Mouse (Mus musculus): ENCODE data around the gene Plekhj1. TPM values are rescaled to one million over a fixed set of nuclear protein-coding genes. Genes with fewer than 3 reads are reported as not detected.
"Not testable (repeated sequence)": the region's sequence is repeated elsewhere in the genome, so short reads cannot be mapped to it uniquely, and the experiment has no call there.

Plekhj1 gene
- 10 to 100 TPM; 50.0 to 63.2 TPM for total RNA-seq (2021)
- long read RNA-seq, experiment 1, transcript Plekhj1-201 (6 exons, 1,260 nt): major isoform, 52 of 101 reads
- long read RNA-seq, experiment 1, transcript Plekhj1-206 (5 exons, 1,261 nt): minor isoform, 8 of 101 reads
- long read RNA-seq, experiment 1, partial matches to known transcripts: 9 of 101 reads
- long read RNA-seq, experiment 1, other reads (novel, unspliced or antisense): 27 of 101 reads
- long read RNA-seq, experiment 2, transcript Plekhj1-206 (5 exons, 1,261 nt): minor isoform, 6 of 68 reads
- long read RNA-seq, experiment 2, transcript Plekhj1-201 (6 exons, 1,260 nt): major isoform, 35 of 68 reads
- long read RNA-seq, experiment 2, partial matches to known transcripts: 11 of 68 reads
- long read RNA-seq, experiment 2, other reads (novel, unspliced or antisense): 14 of 68 reads

- peak; percentile 96 for DNase-seq
These were observed at the start of gene Plekhj1, which contains the start of gene Sf3a2 for GRCm38 (mm10) chr10:80798150-80799006. Gene Plekhj1, minus strand, starts transcription at chr10:80798626. Gene Sf3a2, plus strand, starts transcription at chr10:80798198.

DNA sequence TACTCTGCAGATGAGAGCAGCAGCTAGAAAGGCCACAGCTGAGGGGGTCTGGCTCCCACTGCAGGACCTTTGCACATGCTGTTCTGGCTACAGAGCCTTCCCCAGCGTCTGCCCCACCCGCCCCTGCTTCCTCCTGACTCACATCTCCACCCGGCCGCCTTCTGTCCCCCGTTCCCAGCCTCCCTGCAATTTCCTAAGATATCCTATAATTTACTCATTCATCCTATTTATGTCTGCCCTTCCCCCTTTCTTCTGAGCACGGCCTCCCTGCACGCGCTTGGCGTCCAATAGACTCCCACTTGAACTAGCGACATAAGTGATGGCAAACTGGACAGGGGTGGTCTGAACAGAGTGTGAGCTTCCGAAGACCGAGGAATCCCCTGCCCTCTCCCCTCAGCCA, 47.3 kb upstream of the Plekhj1 start:
- no peak for DNase-seq

GRCm38 (mm10) chr10:80845055-80845693, 46.7 kb upstream of the Plekhj1 start:
- DNase-seq: no peak

DNA sequence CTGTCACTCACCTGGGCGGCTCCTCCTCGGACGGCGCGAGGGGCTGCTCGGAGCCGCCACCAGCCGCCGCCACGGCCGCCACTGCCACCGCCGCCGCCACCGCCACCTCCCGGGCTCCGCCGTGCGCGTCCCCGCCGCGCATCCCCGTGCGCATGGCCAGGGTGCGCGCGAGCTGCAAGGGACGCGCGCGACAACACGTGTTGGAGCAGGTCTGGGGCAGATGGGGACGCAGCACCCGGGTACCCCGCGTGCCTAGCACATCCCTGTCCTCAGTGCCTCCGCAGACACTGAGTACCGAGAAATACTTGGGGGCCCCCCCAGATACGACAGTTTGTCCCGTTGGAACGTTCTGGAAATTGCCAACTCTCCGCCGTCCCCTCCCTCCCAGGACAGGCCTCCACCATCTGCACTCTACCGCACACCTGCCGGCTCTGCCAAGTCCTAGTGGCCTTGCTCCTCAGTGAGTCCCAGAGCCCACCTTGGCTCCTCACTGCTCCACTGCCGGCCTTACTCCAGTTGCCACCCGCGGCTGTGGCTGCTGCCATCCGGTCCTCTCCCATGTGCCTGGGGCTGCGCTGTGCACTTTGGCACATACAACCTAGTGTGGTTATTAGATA, 45.6 kb upstream of the Plekhj1 start, which contains the start of gene Lingo3:
Lingo3 (minus strand) TSS at position 109 of the 617 bp plus-strand sequence.
- DNase-seq: peak; percentile 57

- no peak for DNase-seq
These were observed 44.9 kb upstream of the Plekhj1 start for GRCm38 (mm10) chr10:80843087-80843930.

GRCm38 (mm10) chr10:80842334-80842733, 43.9 kb upstream of the Plekhj1 start:
- no peak for DNase-seq

- DNase-seq: no peak
These were observed 43.3 kb upstream of the Plekhj1 start for GRCm38 (mm10) chr10:80841685-80842084.

DNA sequence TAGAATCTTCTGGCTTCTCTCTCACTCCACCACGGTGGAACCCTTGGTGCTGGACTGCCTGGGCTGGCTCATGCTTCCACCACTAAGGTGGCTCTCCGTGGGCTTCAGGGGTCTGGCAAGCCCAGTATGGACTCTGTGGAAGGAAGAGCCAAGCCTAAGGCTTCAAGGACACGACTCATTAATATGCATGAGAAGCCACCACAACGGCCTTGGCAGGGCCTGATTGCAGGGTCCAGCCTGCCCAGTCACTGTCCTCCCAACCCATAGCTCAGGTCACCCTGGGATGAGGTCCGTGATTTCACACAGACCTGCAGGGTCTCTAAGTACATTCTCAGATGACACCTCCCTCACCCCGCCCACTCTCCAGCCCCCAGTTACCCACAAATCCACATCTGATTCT, 41.4 kb upstream of the Plekhj1 start:
- DNase-seq: no peak

GRCm38 (mm10) chr10:80838346-80838912, 40.0 kb upstream of the Plekhj1 start:
- DNase-seq: no peak

GRCm38 (mm10) chr10:80837827-80838226, 39.4 kb upstream of the Plekhj1 start:
- DNase-seq: no peak

DNA sequence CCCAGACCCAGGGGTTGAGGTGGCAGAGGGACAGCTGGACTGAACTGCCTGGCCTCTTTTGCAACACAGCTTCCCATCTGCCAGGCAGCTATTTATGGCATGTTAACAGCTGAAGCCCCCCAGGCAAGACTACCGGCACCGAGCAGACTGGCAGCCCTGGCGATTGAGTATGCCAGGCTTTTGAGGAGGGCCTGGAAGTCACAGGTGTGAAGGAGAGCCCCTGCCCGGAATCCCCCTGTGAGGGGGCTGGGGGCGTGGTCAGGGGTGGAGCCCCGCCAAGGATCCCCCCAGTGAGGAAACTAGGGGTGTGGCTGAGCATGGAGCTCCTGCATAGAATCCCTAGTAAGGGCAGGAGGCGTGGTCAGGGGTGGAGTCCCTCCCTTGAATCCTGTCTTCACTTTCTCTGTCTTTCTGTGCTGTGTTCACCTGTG, 38.5 kb upstream of the Plekhj1 start:
- no peak for DNase-seq

DNA sequence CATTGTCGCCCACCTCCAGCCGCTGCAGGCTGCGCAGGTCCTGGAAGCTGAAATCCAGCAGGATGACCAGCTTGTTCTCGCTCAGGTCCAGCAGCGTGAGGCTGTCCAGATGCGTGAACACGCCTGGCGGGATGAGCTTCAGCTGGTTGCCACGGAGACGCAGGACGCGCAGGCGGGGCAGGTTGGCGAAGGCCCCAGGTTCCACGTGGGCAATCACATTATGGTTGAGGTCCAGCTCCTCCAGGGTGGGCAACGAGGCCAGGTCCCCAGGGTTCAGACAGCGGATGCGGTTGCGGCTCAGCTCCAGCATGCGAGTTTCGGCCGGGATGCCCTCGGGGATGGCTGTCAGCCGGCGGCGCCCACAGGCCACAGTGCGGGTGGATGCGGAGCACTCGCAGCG, 37.2 kb upstream of the Plekhj1 start:
- no peak for DNase-seq

GRCm38 (mm10) chr10:80832818-80833217, 34.4 kb upstream of the Plekhj1 start:
- DNase-seq: no peak

GRCm38 (mm10) chr10:80831136-80831535, 32.7 kb upstream of the Plekhj1 start:
- DNase-seq: peak; percentile 78

DNA sequence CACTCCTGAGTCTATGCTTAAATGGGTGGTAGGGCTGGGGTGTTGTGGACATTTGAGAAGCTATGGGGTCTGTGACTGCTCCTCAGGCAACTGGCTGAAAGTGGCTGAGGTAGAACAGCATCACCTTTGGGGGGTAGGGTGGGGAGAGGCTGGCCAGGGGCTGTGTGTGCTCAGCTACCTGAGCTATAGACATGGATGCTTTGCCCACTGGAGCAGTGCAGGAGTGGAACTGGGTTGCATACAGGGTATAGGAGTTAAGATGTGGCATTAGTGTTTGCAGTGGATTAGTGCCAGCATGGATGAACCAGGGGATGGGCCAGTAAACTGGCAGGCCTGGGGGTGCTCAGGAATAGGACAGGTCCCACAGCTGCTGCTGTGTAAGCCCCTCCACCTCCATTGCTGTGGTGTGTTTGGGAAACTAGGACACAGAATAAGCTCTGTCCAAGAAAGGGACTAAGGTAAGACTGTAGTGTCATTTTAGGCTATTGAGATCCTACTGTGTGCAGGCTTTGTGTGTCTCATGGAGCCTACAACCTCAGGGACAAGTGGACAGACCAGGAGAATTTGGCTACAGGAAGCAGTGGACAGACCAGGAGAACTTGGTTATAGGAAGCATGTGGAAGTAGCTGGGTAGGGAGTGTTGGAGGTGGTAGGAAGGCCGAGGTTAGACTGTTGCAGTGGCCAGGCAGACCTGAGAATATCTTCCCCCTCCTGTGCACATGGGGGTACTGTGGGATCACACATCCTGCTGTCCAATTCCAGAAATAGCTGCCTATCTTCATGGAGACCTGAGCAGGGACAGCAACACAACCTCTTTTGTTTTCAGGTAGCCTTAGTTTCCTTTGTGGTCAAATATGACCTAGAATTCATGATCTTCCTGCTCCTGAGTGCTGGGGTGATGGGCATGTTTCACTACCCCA, 31.2 kb upstream of the Plekhj1 start:
- DNase-seq: no peak

- not testable (repeated sequence) for DNase-seq
These were observed 30.2 kb upstream of the Plekhj1 start for GRCm38 (mm10) chr10:80828587-80828986.

DNA sequence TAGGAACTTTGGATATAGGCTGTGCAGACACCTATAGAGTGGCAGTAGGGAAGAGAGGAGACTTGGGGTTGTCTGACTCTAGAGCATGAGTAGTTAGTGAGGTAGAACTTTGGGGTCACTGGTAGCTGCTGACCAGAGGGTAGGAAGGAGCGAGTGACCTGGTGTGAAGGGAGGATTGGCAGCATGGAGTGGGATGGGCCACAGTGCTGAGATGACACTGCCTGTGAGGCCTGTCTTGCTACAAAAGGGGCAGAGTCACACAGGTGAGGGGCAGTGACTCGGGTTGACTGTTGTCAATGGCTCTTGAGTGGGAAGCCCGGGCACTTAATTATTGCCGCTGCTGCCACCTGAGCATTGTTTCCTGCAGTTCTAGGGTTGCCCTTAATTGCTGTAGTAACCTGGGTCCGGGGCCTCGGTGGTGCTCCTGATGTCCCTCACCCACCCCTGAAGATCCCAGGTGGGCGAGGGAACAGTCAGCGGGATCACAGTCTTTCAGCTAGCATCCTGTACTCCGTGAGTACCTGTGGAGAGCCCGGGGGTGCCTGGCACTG, 29.5 kb upstream of the Plekhj1 start:
- no peak for DNase-seq

DNA sequence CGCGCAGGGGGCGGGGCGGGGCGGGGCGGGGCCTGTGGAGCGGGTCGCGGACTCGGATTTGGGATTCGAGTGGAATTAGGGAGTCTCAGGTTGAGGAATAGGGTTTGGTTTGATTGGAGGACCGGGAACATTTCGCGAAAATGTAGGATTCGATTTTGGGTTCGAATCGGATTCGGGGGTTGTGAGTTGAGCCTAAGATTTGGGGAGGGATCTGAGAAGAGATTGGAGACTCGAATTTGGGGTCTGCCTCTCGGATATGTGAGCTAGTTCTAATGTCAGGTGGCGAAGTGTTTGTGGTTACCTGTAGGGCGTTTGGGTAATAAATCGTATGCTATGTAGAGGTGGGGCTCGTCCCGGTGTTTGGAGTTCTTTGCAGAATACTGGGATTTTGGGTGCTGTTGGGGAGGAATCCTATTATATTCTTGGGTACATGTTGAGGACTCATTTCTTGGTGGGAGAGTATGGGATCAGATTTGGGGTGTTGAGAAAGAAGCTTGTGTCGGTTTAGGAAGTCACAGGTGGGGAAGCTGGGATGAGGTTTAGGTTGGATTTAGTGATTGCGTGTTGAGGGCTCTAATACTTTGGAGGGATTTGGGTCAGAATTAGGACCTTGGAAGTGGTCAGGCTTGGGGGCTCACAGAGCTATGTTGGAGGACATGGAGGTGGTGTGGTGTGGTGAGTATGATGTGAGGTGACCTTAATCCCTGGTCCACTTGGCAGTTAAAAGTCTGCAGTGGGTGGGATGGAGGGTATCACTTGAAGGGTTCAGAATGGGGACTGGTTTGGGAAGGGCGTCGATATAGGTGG, 28.8 kb upstream of the Plekhj1 start:
- no peak for DNase-seq
